Mouse (Mus musculus) adrenal gland, adult 18-20 months (tissue): ENCODE measurements around the gene Camp. TPM values are rescaled to one million over a fixed set of nuclear protein-coding genes. Genes with fewer than 3 reads are reported as not detected.
A peak's percentile ranks its signal among the peaks of the same experiment; 100 is the strongest.
"Not testable (repeated sequence)": the region's sequence is repeated elsewhere in the genome, so short reads cannot be mapped to it uniquely, and the experiment has no call there.

Experiments
- DNase-seq, 2 experiments: peaks; one replicate each; pipeline ENCODE4 v3.0.0; 2021 to 2022; ENCODE audit warnings: low spot score in 2 of 2
- microRNA-seq, 2 experiments: library from miRNA; unstranded; fragments of <30 nt; microRNA quantifications; one replicate each; pipeline ENCODE4 v1.2.0; 2021; ENCODE audit warnings: borderline number of aligned reads in 2 of 2
- total RNA-seq, 2 experiments: library from RNA; stranded (reverse); gene quantifications; 1 replicate in 1 of 2; 2 replicates in 1 of 2; pipeline ENCODE4 v1.2.3; 2021

Gene Camp
- total RNA-seq, 2 experiments from 2014 or later: 0.70 TPM; not detected in 1

GRCm38 (mm10) chr9:109854341-109854740, 4.9 kb upstream of the Camp start:
- no peak for DNase-seq

GRCm38 (mm10) chr9:109850099-109850498, 682 bp upstream of the Camp start:
- DNase-seq: no peak

DNA sequence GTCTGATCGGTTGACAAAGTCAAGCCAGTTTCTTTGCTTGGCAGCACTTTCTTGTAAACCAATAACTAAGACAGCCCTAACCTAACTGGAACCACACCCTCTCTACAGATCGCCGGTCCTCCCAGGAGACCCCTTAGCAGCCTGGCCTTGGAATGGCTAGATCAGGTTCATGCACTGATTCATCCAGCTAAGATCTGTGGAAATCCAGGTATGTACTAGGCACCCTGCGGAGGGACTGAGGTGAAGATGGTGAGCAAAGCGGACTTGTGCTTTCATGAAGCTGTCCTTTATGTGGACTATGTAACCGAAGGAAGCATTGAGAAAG, 16.4 kb downstream of the Camp start:
- DNase-seq: no peak

DNA sequence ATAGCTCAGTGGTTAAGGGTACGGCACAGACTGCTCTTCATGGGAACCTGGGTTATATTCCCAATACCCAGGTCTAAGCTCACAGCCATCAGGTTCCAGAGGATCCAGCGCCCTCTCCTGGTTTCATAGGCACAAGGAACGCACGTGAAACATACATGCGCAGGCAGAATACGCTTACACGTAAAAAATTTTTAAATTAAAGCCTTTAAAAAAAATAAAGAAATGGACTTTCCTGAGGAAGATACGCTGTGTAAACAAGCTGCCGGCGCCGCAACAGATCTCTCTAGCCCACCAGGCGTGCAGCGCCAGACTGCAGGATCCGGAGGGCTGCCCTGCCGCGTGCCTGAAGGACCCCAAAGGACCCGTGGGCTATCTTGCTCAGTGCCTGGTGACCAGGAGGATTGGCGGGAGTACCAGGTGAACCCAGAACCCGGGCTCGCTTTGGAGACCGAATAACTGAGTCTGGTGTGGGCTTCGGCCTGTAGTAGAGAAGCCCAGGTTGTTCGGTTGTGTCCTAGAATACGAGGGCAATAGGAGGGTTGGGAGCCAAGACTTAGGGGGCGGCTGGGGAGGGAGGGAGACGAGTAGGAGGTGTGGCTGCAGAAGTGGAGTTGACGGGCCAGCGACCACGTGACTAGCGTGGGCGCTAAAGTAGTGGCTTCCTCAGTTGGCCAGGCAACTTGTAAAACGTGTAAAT, 16.9 kb downstream of the Camp start, which contains the start of gene Nme6:
Gene Nme6 (plus strand): TSS at position 359 of the 697 bp plus-strand sequence.
- DNase-seq: peak; percentile 80 to 82

DNA sequence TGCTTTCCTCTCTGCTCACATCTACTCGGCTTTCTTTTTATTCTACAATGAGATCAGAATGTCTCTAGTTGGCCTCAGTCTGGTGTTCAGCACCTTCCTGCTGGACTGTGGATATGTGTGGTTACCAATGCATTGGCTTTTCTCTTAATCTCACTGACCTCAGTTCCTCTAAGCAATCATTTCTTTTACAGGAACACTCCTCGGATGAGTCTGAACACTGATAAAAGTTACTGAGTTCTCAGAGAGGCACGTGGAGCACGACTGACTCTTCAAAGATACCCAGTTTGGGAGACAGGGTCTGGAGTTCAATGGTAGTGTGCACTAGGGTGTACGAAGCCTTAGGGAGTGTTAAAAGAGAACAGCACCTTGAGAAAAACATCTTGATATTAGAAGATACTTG, 23.2 kb downstream of the Camp start:
- no peak for DNase-seq

DNA sequence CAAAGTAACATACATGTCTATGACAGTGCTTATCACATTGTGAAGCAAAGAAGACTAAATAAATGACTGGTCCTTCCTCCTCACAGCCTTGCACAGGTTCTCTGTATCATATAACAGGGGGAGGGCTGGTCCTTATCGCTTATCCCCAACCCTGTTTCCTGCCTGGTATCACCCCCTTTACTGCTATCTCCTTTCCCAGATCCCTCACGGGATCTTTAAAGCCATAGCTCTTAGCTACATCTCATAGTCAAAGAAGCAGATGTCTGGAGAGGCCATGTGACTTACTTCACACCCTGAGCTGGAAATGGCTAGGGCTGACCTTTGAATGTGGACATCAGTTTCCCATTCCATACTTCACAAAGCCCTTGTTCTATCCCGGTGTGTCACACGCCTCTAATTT, 23.7 kb downstream of the Camp start:
- DNase-seq: no peak

GRCm38 (mm10) chr9:109816341-109816740, 33.1 kb downstream of the Camp start:
- DNase-seq: no peak

DNA sequence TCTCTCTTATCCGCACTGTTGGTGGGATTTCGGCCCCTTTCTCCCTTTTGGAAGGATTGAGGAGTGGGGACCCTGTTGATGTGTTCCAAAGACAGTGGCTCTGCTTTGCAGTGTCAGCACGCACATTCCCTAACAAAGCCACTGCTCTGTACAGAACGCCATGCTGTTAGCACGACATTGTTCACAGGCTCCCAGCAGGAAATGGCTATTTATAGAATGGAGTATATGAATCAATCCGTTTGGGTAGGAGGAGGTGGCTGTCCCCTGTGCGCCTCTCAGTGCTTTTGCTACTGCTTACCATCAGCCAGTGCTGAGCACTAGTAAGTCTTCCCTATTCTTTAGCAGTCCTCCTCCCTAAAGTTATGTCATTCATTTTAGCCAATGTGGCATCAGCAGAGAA, 36.0 kb downstream of the Camp start:
- no peak for DNase-seq

GRCm38 (mm10) chr9:109811980-109812379, 37.4 kb downstream of the Camp start, which contains the start of gene Spink8:
Spink8 (plus strand) TSS chr9:109812280.
- DNase-seq: no peak

GRCm38 (mm10) chr9:109807898-109808297, 41.5 kb downstream of the Camp start:
- DNase-seq: no peak

- no peak for DNase-seq
Observed at GRCm38 (mm10) chr9:109806695-109807293, 42.6 kb downstream of the Camp start.

DNA sequence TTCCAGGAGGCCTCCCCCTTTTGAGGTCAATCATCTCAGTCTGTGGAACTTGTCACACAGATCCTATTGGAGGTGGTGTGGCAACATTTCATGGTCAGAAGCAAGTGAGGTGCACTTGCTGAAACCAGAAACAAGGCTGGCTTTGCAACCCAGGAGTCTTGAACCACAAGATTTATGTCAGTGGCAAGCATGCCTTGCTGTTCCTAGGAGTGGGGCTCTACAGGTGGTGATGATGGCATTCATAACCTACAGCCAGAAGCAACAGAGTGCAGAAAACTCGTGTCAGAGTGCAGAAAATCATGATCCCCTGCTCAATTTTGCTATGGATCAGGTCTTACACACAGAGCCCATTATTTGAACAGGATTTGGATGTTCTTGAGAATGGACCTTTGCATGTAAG, 43.2 kb downstream of the Camp start:
- no peak for DNase-seq

DNA sequence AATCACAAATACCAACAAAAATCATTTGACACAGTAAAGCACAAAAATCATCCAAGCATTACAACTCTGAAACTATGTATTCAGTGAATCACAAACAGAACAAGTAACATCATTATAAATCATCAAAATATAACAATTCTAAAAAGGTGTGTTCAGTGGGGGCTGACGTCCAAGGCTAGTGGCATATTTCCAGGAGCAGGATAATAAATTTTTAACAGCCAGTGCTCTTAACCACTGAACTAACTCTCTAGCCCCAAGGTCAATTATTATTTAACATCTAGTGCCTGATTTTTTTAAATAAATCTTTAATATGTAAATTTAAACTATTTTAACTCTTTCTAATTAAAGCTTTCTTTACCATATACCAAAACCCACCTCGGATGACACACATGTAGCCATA, 43.8 kb downstream of the Camp start:
- DNase-seq: not testable (repeated sequence)

DNA sequence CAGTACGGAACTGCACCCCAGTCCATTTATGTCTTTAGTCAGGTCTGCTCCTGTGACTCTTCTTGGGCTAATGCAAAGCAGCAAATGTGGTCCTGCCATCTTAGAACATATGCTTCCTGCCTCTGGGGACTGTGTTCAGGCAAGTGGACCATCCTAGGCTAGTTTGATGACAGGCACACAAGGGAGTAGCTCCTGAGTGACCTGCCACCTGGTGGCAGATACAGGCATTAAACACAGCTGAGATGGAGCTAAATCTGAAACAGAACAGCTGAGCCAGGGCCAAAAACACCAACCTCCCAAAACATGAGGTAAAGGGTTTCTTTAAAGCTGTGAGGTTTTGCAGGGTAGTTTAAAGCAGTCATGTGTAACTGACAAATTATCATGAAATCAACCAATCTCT, 51.4 kb downstream of the Camp start:
- peak; percentile 22 to 26 for DNase-seq

Small RNAs within 50 kb of the gene (microRNA-seq; reads per million reads assigned to microRNA genes)
- 0 reads per million in 2 experiments for gene Mir7089

Other genes with a start within 250 kb of the Camp start
- gene Fbxw24, start 223.6 kb downstream of the Camp start, total RNA-seq: not detected
- gene Fbxw25, start 185.0 kb downstream of the Camp start, total RNA-seq: not detected
- gene Fbxw18, start 146.9 kb downstream of the Camp start, total RNA-seq: not detected
- gene Fbxw26, start 103.5 kb downstream of the Camp start, total RNA-seq: not detected
- not detected for gene Fbxw27, start 58.9 kb downstream of the Camp start, total RNA-seq
- 10 to 100 TPM; 18.1 to 18.5 TPM for gene Spink8, start 37.3 kb downstream of the Camp start, total RNA-seq
- 10 to 100 TPM; 14.7 to 15.5 TPM for gene Nme6, start 16.9 kb downstream of the Camp start, total RNA-seq
- gene Cdc25a, start 26.0 kb upstream of the Camp start, total RNA-seq: 10 to 100 TPM; 10.9 to 14.1 TPM
- 10 to 100 TPM; 79.0 to 91.6 TPM for gene Map4, start 81.8 kb upstream of the Camp start, total RNA-seq